Mouse (Mus musculus) hindbrain, embryonic 12.5 days (tissue): ENCODE data around the gene Gcnt7. TPM values are rescaled to one million over a fixed set of nuclear protein-coding genes. Genes with fewer than 3 reads are reported as not detected.

Source experiments
- ATAC-seq: fragments of 200-750 bp; cut with Nextera tagmentation; 2 replicates; pipeline ENCODE4 v1.8.0; 2017; ENCODE audit warnings: moderate TSS enrichment; ENCODE audit not compliant: low FRiP score
- H3K27ac ChIP-seq: fragments of 300-500 bp; sonication (generic); 2 replicates; pipeline ENCODE4 v1.5.1; 2016; ENCODE audit warnings: mild to moderate bottlenecking
- H3K27me3 ChIP-seq: fragments of 300-500 bp; sonication (generic); 2 replicates; pipeline ENCODE4 v1.6.1; 2016; ENCODE audit warnings: mild to moderate bottlenecking
- H3K36me3 ChIP-seq: fragments of 300-500 bp; sonication (generic); 2 replicates; pipeline ENCODE4 v1.6.1; 2016; ENCODE audit warnings: mild to moderate bottlenecking
- H3K4me1 ChIP-seq: fragments of 300-500 bp; sonication (generic); 2 replicates; pipeline ENCODE4 v1.6.1; 2016
- H3K4me2 ChIP-seq: fragments of 300-500 bp; sonication (generic); replicated peaks from 2 replicates; pipeline ENCODE4 v1.6.1; 2016; ENCODE audit warnings: mild to moderate bottlenecking
- H3K4me3 ChIP-seq: fragments of 300-500 bp; sonication (generic); 2 replicates; pipeline ENCODE4 v1.5.1; 2016; ENCODE audit warnings: mild to moderate bottlenecking
- H3K9ac ChIP-seq: fragments of 300-500 bp; sonication (generic); 2 replicates; pipeline ENCODE4 v1.6.1; 2016; ENCODE audit warnings: mild to moderate bottlenecking, moderate library complexity
- H3K9me3 ChIP-seq: fragments of 300-500 bp; sonication (generic); replicated peaks from 2 replicates; pipeline ENCODE4 v1.6.1; 2016; ENCODE audit warnings: mild to moderate bottlenecking
- WGBS: fragments of 180-500 bp; shearing (Covaris S2); methylation state at CpG from one replicate; pipeline ENCODE4 v1.1.7; 2016; 5-methylcytosine and 5-hydroxymethylcytosine counted together
- polyA plus RNA-seq: library from polyadenylated mRNA; unstranded; fragments of >200 nt; fragmentation: Nextera tagmentation; extraction: Ambion mirVana; gene quantifications from 2 replicates; pipeline ENCODE4 v1.2.1, GENCODE M21; 2016

Gene Gcnt7
- polyA plus RNA-seq, 1 experiment from 2014 or later = 2.2 TPM

- no peak overlapping the region for H3K27ac ChIP-seq
- no peaks in the 10 kb centered on the region for H3K4me1 ChIP-seq
- H3K9me3 ChIP-seq = no peaks in the 10 kb centered on the region
- ATAC-seq = no peak
- no peaks in the 10 kb centered on the region for H3K36me3 ChIP-seq
- no peak overlapping the region for H3K4me2 ChIP-seq
- no peak overlapping the region for H3K4me3 ChIP-seq
- no peak overlapping the region for H3K9ac ChIP-seq
- H3K27me3 ChIP-seq = no peaks in the 10 kb centered on the region; the same call in none of the 2 replicates
- 47% methylated on average over 3 of the region's 3 CpGs for WGBS
These were observed 19.0 kb upstream of the Gcnt7 start for GRCm38 (mm10) chr2:172477350-172477749.

DNA sequence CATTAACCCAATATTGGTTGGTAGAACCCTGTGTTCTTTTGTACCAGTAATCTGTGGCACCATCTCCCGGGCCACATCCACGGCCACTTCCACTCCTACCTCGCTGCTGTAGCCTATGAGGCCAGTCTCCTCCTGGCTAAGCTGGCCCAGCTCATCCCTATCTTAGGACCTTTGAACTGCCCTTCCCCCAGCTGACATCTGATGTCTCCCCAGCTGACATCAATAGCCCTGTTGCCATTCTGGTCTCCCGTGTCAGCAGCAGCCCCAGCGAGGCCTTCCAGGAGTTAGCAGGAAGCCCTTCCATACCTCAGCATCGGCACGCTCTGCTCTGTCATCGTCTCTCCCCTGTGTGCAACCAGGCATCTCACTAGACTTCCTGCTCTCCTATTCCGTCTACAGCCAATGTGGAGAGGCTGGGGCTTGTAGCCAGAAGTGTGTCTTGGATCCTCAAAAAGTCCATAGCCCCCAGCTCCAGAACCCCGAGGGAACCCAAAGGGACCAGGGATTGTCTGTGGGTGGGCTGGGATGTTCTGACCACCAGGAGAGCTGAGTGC lies 18.4 kb upstream of the Gcnt7 start:
- Histone ChIP-seq H3K36me3 (no peaks in the 10 kb centered on the region), H3K27ac (no peak overlapping the region), H3K27me3 (no peaks in the 10 kb centered on the region; the same call in none of the 2 replicates), H3K4me2 (no peak overlapping the region), H3K9me3 (no peaks in the 10 kb centered on the region), H3K4me3 (no peak overlapping the region), H3K4me1 (no peaks in the 10 kb centered on the region), H3K9ac (no peak overlapping the region)
- no peak; the same call in 1 of the 2 replicates for ATAC-seq
- WGBS = 36% methylated on average over 10 of the region's 10 CpGs

- Histone ChIP-seq H3K4me3 (no peak overlapping the region), H3K27me3 (no peaks in the 10 kb centered on the region), H3K4me2 (no peak overlapping the region), H3K9me3 (no peaks in the 10 kb centered on the region), H3K9ac (no peak overlapping the region), H3K27ac (no peak overlapping the region), H3K36me3 (peaks cover 2% of the 10 kb centered on the region), H3K4me1 (no peaks in the 10 kb centered on the region)
- no peak for ATAC-seq
- 35% methylated on average over 6 of the region's 6 CpGs for WGBS
These were observed 16.6 kb upstream of the Gcnt7 start for GRCm38 (mm10) chr2:172474970-172475369.

GRCm38 (mm10) chr2:172473591-172473990 lies 15.2 kb upstream of the Gcnt7 start:
- 76% methylated on average over 8 of the region's 8 CpGs for WGBS
- Histone ChIP-seq H3K9ac (no peak overlapping the region), H3K36me3 (peaks cover 15% of the 10 kb centered on the region), H3K4me3 (no peak overlapping the region), H3K9me3 (no peaks in the 10 kb centered on the region), H3K4me1 (no peaks in the 10 kb centered on the region), H3K4me2 (no peak overlapping the region), H3K27me3 (no peaks in the 10 kb centered on the region), H3K27ac (no peak overlapping the region)
- no peak for ATAC-seq

DNA sequence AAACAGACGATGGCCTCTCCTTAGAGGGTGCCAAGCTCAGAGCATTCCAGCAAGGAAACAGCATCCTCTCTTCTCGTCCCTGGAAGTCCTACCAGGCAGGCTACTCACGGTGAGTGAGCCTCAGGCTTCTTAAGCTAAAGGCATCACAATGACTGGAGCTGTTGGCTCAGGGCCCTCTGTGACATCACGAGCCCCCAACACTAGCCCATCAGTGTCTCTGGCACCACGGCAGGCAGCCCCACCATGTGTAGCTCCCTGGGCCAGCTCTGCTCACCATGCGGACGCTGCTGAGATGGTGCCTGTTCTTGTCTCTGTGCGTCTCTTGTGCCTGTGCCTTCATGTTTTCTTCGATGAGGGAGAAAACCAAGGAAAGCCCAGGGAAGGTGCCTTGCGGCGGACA lies 13.9 kb upstream of the Gcnt7 start, which contains the start of gene Fam209:
Fam209 (plus strand) TSS at position 203 of the 400 bp plus-strand sequence.
- H3K4me3 ChIP-seq = no peak within 1 kb of the TSS
- WGBS = 86% methylated on average over 11 of the region's 11 CpGs
- H3K36me3 ChIP-seq = peaks cover 28% of the 10 kb centered on the region
- no peak within 1 kb of the TSS for H3K27ac ChIP-seq
- no peaks in the 10 kb centered on the region for H3K27me3 ChIP-seq
- no peaks in the 10 kb centered on the region for H3K9me3 ChIP-seq
- no peak for ATAC-seq
- no peaks in the 10 kb centered on the region for H3K4me1 ChIP-seq
- no peak within 1 kb of the TSS for H3K4me2 ChIP-seq
- H3K9ac ChIP-seq = no peak within 1 kb of the TSS

- H3K27me3 ChIP-seq = no peaks in the 10 kb centered on the region
- no peak overlapping the region for H3K4me3 ChIP-seq
- no peak overlapping the region for H3K9ac ChIP-seq
- peaks cover 55% of the 10 kb centered on the region for H3K36me3 ChIP-seq
- H3K4me2 ChIP-seq = no peak overlapping the region
- H3K27ac ChIP-seq = no peak overlapping the region
- H3K4me1 ChIP-seq = no peaks in the 10 kb centered on the region
- no peaks in the 10 kb centered on the region for H3K9me3 ChIP-seq
- ATAC-seq = peak; percentile 55; the same call in 1 of the 2 replicates
- 76% methylated on average over 11 of the region's 11 CpGs for WGBS
These were observed 10.0 kb upstream of the Gcnt7 start for GRCm38 (mm10) chr2:172468346-172468819.

- ATAC-seq = no peak
These were observed 8.8 kb upstream of the Gcnt7 start for GRCm38 (mm10) chr2:172467206-172467605.

DNA sequence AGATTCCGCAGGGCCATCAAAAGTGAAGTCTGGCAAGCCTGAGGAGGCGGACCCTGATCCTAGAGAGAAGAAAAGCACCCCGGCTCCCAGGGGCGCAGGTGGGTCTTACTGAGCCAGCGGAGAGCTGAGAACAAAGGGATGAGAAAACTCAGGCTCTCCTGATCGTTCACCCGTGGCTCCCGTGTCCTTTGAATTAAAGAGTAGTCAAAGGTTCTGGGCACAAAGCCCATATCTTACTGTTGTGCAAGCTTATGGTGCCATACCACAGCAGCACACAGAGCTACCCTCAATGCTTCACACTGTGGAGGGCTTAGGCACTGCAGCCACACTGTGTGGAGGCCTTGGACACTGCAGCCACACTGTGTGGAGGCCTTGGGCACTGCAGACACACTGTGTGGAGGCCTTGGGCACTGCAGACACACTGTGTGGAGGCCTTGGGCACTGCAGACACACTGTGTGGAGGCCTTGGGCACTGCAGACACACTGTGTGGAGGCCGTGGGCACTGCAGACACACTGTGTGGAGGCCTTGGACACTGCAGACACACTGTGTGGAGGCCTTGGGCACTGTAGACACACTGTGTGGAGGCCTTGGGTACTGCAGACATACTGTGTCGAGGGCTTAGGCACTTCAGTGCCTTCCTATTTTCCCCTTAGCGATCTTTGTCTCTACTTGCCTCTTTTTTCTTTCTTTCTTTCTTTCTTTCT lies 8.2 kb upstream of the Gcnt7 start:
- H3K9ac ChIP-seq = no peak overlapping the region
- no peak overlapping the region for H3K27ac ChIP-seq
- no peak for ATAC-seq
- no peak overlapping the region for H3K4me2 ChIP-seq
- H3K4me1 ChIP-seq = no peaks in the 10 kb centered on the region
- H3K9me3 ChIP-seq = no peaks in the 10 kb centered on the region
- H3K4me3 ChIP-seq = no peak overlapping the region
- H3K36me3 ChIP-seq = peaks cover 73% of the 10 kb centered on the region
- 88% methylated on average over 11 of the region's 11 CpGs for WGBS
- no peaks in the 10 kb centered on the region for H3K27me3 ChIP-seq

More at GRCm38 (mm10) chr2:172467206-172467605, 8.8 kb upstream of the Gcnt7 start:
- Histone ChIP-seq H3K27ac (no peak overlapping the region), H3K9ac (no peak overlapping the region), H3K27me3 (no peaks in the 10 kb centered on the region), H3K4me1 (no peaks in the 10 kb centered on the region), H3K4me3 (no peak overlapping the region), H3K36me3 (peaks cover 67% of the 10 kb centered on the region), H3K4me2 (no peak overlapping the region), H3K9me3 (no peaks in the 10 kb centered on the region)
- WGBS = 97% methylated on average over 5 of the region's 5 CpGs

DNA sequence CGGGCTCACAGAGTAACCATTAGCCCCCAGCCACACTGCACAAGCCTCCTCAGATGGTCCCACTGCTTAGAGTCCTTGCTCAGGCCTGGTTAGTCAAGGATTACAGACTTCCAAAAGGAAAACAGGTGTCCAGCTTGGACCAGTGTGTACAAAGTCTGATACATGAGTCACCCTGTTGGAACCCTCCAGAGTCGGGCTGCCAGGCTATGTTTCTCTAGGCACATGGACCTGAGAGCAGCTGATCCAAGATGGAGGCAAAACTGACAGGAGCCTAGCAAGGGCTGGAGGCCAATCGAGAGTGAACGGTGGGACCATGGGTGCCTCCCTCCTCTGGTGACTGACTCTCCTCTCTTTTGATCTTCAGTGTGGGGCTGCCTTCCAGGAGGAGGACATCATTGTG lies 4.4 kb upstream of the Gcnt7 start:
- H3K9ac ChIP-seq = no peak overlapping the region
- H3K4me2 ChIP-seq = no peak overlapping the region
- H3K9me3 ChIP-seq = no peaks in the 10 kb centered on the region
- no peak for ATAC-seq
- H3K36me3 ChIP-seq = peaks cover 55% of the 10 kb centered on the region
- 94% methylated on average over 4 of the region's 4 CpGs for WGBS
- H3K27ac ChIP-seq = no peak overlapping the region
- H3K4me1 ChIP-seq = no peaks in the 10 kb centered on the region
- H3K27me3 ChIP-seq = no peaks in the 10 kb centered on the region
- no peak overlapping the region for H3K4me3 ChIP-seq

DNA sequence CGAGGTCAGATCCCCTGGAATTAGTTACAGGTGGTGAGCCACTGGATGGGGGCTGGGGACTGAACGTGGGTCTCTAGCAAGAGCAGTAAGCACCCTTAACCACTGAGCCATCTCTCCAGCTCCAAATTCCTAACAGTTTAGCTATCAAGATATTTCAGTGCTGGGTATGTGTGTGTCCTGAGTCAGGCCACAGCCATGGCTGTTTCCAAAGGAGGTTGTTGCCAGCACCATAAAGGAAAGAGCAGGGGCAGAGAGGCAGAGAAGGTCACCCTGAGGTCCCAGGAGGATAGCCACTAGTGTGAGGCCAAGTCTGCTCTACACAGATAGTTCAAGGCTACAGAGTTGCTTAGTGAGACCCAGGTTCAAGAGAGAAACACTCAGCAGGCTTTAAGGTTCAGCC lies 2.3 kb upstream of the Gcnt7 start:
- H3K36me3 ChIP-seq = peaks cover 52% of the 10 kb centered on the region
- no peak for ATAC-seq

GRCm38 (mm10) chr2:172452458-172452857 lies 5.9 kb downstream of the Gcnt7 start:
- 94% methylated on average over 10 of the region's 10 CpGs for WGBS
- H3K4me2 ChIP-seq = no peak overlapping the region
- no peaks in the 10 kb centered on the region for H3K9me3 ChIP-seq
- H3K27me3 ChIP-seq = no peaks in the 10 kb centered on the region
- peaks cover 80% of the 10 kb centered on the region for H3K36me3 ChIP-seq
- no peak for ATAC-seq
- no peak overlapping the region for H3K9ac ChIP-seq
- no peaks in the 10 kb centered on the region for H3K4me1 ChIP-seq
- H3K4me3 ChIP-seq = no peak overlapping the region
- no peak overlapping the region for H3K27ac ChIP-seq

More for the DNA sequence above, 2.3 kb upstream of the Gcnt7 start:
- Histone ChIP-seq H3K4me2 (no peak overlapping the region), H3K27me3 (no peaks in the 10 kb centered on the region), H3K4me3 (no peak overlapping the region), H3K9me3 (no peaks in the 10 kb centered on the region), H3K4me1 (no peaks in the 10 kb centered on the region), H3K9ac (no peak overlapping the region), H3K27ac (no peak overlapping the region)
- WGBS = 86% methylated on average over 2 of the region's 2 CpGs

DNA sequence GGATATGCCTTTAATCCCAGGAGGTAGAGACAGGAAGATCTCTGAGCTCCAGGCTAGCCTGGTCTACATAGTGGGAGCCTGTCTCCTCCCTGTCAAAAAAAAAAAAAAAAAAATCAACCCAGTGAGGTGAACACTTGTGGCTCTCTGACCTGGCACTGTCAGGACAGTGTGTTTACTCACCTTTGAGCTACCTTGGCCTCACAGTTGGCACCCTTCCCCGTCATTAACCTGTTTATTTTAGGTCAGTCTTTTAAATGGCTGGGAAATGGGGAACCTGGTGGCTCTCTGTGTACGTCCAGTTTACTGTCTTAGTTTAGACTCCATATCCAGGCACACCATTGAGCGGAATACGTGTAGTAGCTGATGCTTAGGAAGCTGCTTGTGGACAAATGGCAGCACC lies 6.4 kb downstream of the Gcnt7 start:
- Histone ChIP-seq H3K4me3 (no peak overlapping the region), H3K4me1 (no peaks in the 10 kb centered on the region)

DNA sequence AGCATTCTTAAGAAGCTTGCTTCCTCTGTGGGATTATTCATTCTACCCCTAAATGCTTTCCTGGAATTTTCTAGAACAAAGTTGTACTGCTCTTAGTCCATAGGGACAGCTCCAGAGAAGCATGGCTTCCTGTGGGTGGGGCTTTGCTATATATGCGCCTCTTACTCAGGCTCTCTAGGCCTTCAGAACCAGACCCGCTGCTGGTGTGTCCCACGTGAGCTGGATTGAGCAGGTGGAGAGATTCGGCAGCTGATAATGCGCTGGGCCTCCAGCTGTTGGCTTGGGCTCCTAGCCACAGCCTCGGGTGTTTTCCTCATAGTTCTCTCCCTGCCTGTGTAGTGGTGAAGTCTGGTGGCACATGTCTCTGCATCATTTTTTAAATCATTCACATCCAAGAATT lies 7.8 kb downstream of the Gcnt7 start:
- Histone ChIP-seq H3K9me3 (no peaks in the 10 kb centered on the region), H3K27ac (no peak overlapping the region), H3K4me2 (no peak overlapping the region), H3K4me3 (no peak overlapping the region), H3K27me3 (no peaks in the 10 kb centered on the region), H3K4me1 (no peaks in the 10 kb centered on the region), H3K36me3 (peaks cover 87% of the 10 kb centered on the region), H3K9ac (no peak overlapping the region)
- WGBS = 87% methylated on average over 6 of the region's 6 CpGs
- ATAC-seq = no peak

More for the DNA sequence above, 6.4 kb downstream of the Gcnt7 start:
- Histone ChIP-seq H3K36me3 (peaks cover 80% of the 10 kb centered on the region), H3K27ac (no peak overlapping the region), H3K9ac (no peak overlapping the region), H3K27me3 (no peaks in the 10 kb centered on the region), H3K4me2 (no peak overlapping the region), H3K9me3 (no peaks in the 10 kb centered on the region)
- WGBS = 93% methylated on average over 4 of the region's 4 CpGs
- no peak for ATAC-seq
